Mouse (Mus musculus): ENCODE measurements at regions not wholly inside any gene's neighbourhood (a gene's known extent, or its start where the extent isn't known, plus 50 kb on each side); places are given as distances from the start of the nearest gene placed in this dataset.

DNA sequence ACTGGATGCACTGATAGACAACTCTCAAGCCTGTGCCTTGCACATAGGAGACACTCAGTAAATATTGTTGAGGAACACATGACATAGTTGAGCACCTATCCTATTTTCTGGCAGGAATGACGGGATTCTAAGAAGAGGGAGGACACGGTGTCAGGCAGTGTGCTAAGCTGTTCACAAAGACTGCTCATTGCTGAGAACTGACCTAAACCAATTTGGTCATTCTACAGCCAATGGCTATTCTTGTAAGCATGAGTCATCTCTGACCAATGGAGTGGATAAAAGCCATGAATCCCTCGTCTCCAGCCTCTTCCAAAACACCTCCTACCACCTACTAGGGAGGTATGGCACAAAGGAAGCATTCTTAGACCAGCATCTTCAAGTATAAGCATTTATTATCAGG, 75.7 kb upstream of the Kit start:
- Histone ChIP-seq H3K36me3 (ENCODE audit: control insufficient read depth, insufficient read depth) (no peaks in the 10 kb centered on the region), H3K9me3 (ENCODE audit: control insufficient read depth) (no peaks in the 10 kb centered on the region), H3K27me3 (replicated peaks; ENCODE audit: control insufficient read depth, insufficient read depth, low read length) (no peaks in the 10 kb centered on the region), H3K27ac (ENCODE audit: low read depth, low read length) (no peak overlapping the region), H3K4me3 (ENCODE audit: low read depth, low read length) (no peak overlapping the region), H3K9ac (ENCODE audit: low read depth, low read length) (no peak overlapping the region), H3K4me2 (replicated peaks; ENCODE audit: low read depth) (no peak overlapping the region), H3K4me1 (replicated peaks; ENCODE audit: control insufficient read depth, insufficient read depth, low read length) (no peaks in the 10 kb centered on the region)
- ATAC-seq, result no peak
- WGBS, result 90% methylated on average over 3 of the region's 3 CpGs
- no peak for TF ChIP-seq CTCF (IDR thresholded peaks at IDR 0.05; ENCODE audit: low read depth)

- Histone ChIP-seq H3K27ac (ENCODE audit: low read depth, low read length) (no peak overlapping the region), H3K4me2 (replicated peaks; ENCODE audit: low read depth) (no peak overlapping the region), H3K36me3 (ENCODE audit: control insufficient read depth, insufficient read depth) (no peaks in the 10 kb centered on the region), H3K4me1 (replicated peaks; ENCODE audit: control insufficient read depth, insufficient read depth, low read length) (no peaks in the 10 kb centered on the region), H3K4me3 (ENCODE audit: low read depth, low read length) (no peak overlapping the region), H3K9ac (ENCODE audit: low read depth, low read length) (no peak overlapping the region), H3K27me3 (replicated peaks; ENCODE audit: control insufficient read depth, insufficient read depth, low read length) (no peaks in the 10 kb centered on the region), H3K9me3 (ENCODE audit: control insufficient read depth) (no peaks in the 10 kb centered on the region)
- WGBS, result 87% methylated on average over 5 of the region's 5 CpGs
- TF ChIP-seq CTCF (IDR thresholded peaks at IDR 0.05; ENCODE audit: low read depth), result peak; percentile 21
- ATAC-seq, result no peak
These were observed 75.0 kb upstream of the Kit start for GRCm38 (mm10) chr5:75499695-75500094.

DNA sequence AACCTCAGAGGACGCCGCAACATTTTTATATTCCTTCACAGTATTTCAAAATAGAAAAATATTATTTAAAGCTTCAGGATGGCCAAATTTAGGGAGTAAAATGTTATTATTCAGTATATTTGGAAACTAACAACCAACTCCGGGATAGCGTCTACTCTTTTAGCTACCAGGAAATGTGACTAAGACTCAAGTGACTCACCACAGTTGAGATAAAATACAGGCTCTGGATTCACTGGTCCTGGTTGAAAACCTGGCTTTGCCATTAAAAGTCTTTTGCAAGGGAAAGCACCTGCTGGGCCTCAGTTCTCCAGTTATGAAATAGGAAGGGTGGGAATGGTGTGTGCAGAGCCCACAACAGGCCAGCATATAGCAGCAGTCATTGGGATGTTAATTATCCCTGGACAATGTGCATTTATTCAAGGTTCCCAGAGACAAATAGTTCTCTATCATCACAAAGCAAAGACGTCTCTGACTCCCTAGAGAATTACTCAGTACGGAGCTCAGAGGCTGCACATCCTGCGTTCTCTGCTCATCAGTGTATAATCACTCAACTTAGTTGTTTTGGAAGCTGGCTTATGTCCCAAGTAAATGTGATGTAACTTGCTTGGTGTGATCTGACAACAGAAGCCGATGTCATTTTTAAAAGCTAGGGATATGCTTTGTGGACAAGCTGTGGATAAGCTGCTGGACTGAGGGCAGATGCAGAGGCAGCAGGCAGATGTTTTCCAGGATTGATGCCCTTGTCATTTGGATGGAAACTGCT, 73.9 kb upstream of the Kit start:
- ATAC-seq, result no peak
- no peaks in the 10 kb centered on the region for H3K27me3 ChIP-seq (replicated peaks; ENCODE audit: control insufficient read depth, insufficient read depth, low read length)
- no peaks in the 10 kb centered on the region for H3K4me1 ChIP-seq (replicated peaks; ENCODE audit: control insufficient read depth, insufficient read depth, low read length)
- H3K9me3 ChIP-seq (ENCODE audit: control insufficient read depth), result no peaks in the 10 kb centered on the region
- no peak overlapping the region for H3K27ac ChIP-seq (ENCODE audit: low read depth, low read length)
- TF ChIP-seq CTCF (IDR thresholded peaks at IDR 0.05; ENCODE audit: low read depth), result no peak
- no peaks in the 10 kb centered on the region for H3K36me3 ChIP-seq (ENCODE audit: control insufficient read depth, insufficient read depth)
- WGBS, result 70% methylated on average over 8 of the region's 8 CpGs
- H3K9ac ChIP-seq (ENCODE audit: low read depth, low read length), result no peak overlapping the region
- H3K4me2 ChIP-seq (replicated peaks; ENCODE audit: low read depth), result no peak overlapping the region
- H3K4me3 ChIP-seq (ENCODE audit: low read depth, low read length), result no peak overlapping the region

DNA sequence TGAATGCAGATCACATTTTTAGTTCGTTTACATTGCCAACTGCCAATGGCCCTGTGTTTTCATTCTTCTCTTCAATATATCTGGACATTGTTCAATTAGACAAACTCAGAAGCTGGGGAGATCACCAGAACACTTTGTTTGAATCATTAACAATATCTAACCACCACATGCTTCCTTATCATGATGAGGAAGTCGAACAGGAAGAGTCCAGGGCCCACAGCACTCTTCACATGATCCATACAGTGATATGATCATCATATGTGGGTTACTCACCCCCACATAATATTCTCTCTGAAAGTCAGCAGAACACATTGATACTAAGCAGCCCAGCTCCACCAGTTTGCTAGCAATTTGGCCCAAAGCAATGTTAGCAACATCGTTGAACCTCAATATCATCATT, 71.0 kb upstream of the Kit start:
- Histone ChIP-seq H3K9me3 (ENCODE audit: control insufficient read depth) (no peaks in the 10 kb centered on the region), H3K4me1 (replicated peaks; ENCODE audit: control insufficient read depth, insufficient read depth, low read length) (no peaks in the 10 kb centered on the region)
- no peak for ATAC-seq

GRCm38 (mm10) chr5:75512521-75513422, 61.9 kb upstream of the Kit start:
- no peak for ATAC-seq
- no peak overlapping the region for H3K27ac ChIP-seq (ENCODE audit: low read depth, low read length)
- no peaks in the 10 kb centered on the region for H3K27me3 ChIP-seq (replicated peaks; ENCODE audit: control insufficient read depth, insufficient read depth, low read length)
- no peak for TF ChIP-seq CTCF (IDR thresholded peaks at IDR 0.05; ENCODE audit: low read depth)
- 90% methylated on average over 20 of the region's 20 CpGs for WGBS
- no peak overlapping the region for H3K4me2 ChIP-seq (replicated peaks; ENCODE audit: low read depth)
- H3K36me3 ChIP-seq (ENCODE audit: control insufficient read depth, insufficient read depth), result no peaks in the 10 kb centered on the region
- H3K9ac ChIP-seq (ENCODE audit: low read depth, low read length), result no peak overlapping the region
- no peaks in the 10 kb centered on the region for H3K9me3 ChIP-seq (ENCODE audit: control insufficient read depth)
- no peak overlapping the region for H3K4me3 ChIP-seq (ENCODE audit: low read depth, low read length)
- H3K4me1 ChIP-seq (replicated peaks; ENCODE audit: control insufficient read depth, insufficient read depth, low read length), result no peaks in the 10 kb centered on the region

More for the DNA sequence above, 71.0 kb upstream of the Kit start:
- WGBS, result 79% methylated on average over 3 of the region's 3 CpGs
- Histone ChIP-seq H3K9ac (ENCODE audit: low read depth, low read length) (no peak overlapping the region), H3K27ac (ENCODE audit: low read depth, low read length) (no peak overlapping the region), H3K27me3 (replicated peaks; ENCODE audit: control insufficient read depth, insufficient read depth, low read length) (no peaks in the 10 kb centered on the region), H3K4me2 (replicated peaks; ENCODE audit: low read depth) (no peak overlapping the region), H3K4me3 (ENCODE audit: low read depth, low read length) (no peak overlapping the region), H3K36me3 (ENCODE audit: control insufficient read depth, insufficient read depth) (no peaks in the 10 kb centered on the region)
- TF ChIP-seq CTCF (IDR thresholded peaks at IDR 0.05; ENCODE audit: low read depth), result no peak

DNA sequence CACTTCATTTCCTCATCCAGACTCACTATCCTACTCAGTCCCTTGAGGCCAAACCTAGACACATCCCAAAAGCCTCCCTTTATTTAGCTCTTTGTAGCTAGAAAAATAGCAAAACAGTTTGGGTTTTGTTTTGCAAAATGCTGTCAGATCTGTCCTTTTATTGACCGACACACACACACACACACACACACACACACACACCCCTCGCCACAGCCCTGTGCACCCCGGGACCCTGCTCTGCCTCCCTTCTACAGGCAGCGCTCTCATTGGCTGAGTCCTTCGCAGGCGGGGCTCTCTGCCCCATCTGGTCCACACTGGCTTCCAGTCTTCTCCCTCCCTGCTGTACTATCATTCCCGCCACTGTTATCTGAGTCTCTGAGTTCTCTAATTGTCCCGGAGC, 56.5 kb upstream of the Kit start:
- Histone ChIP-seq H3K9me3 (ENCODE audit: control insufficient read depth) (no peaks in the 10 kb centered on the region), H3K27me3 (replicated peaks; ENCODE audit: control insufficient read depth, insufficient read depth, low read length) (no peaks in the 10 kb centered on the region), H3K9ac (ENCODE audit: low read depth, low read length) (no peak overlapping the region), H3K4me1 (replicated peaks; ENCODE audit: control insufficient read depth, insufficient read depth, low read length) (no peaks in the 10 kb centered on the region), H3K36me3 (ENCODE audit: control insufficient read depth, insufficient read depth) (no peaks in the 10 kb centered on the region), H3K4me2 (replicated peaks; ENCODE audit: low read depth) (no peak overlapping the region), H3K4me3 (ENCODE audit: low read depth, low read length) (no peak overlapping the region), H3K27ac (ENCODE audit: low read depth, low read length) (no peak overlapping the region)
- 49% methylated on average over 8 of the region's 8 CpGs for WGBS
- no peak for TF ChIP-seq CTCF (IDR thresholded peaks at IDR 0.05; ENCODE audit: low read depth)
- ATAC-seq, result no peak

Measured in intestine, postnatal 0 days (tissue).